Comparison of ENCODE assay signal across 28 mouse cellular contexts in genomic region chr19:14801669-14802068, GRCm38 (mm10).
A peak's percentile ranks its signal among the peaks of the same experiment; 100 is the strongest.
DNase-seq lines count a peak whose midpoint lies in the region; ATAC-seq and TF ChIP-seq lines count a peak whose summit lies in the region.
"Had no signal": no experiment of that assay in that cellular context is flagged by ENCODE, and none has a peak within 500 bp of the region (broad histone marks: within the 10 kb centered on the region; RNA-seq: fewer than 3 reads in every experiment).

No protein-coding gene starts in this region.

- ATAC-seq in heart, embryonic 11.5 days (replicated peaks; ENCODE audit: insufficient number of reproducible peaks, low FRiP score, low TSS enrichment), result peak; percentile 61; the same call in 1 of the 2 replicates
- ATAC-seq in heart, embryonic 14.5 days (ENCODE audit: insufficient number of reproducible peaks, insufficient read depth, low FRiP score, low read depth), result no peak
- no peak for ATAC-seq in midbrain, embryonic 11.5 days (ENCODE audit: low FRiP score)
- no peak for ATAC-seq in stomach, postnatal 0 days (ENCODE audit: low FRiP score, low TSS enrichment)
- ATAC-seq: forebrain, embryonic 14.5 days; forebrain, postnatal 0 days; hindbrain, postnatal 0 days; inflammation-experienced regulatory T-cells, adult 6 months; intestine, embryonic 16.5 days had no signal

- no peaks in the 10 kb centered on the region for H3K36me3 ChIP-seq in heart, embryonic 11.5 days (ENCODE audit: control insufficient read depth, insufficient read depth, low read length)
- H3K36me3 ChIP-seq in heart, embryonic 14.5 days (ENCODE audit: control insufficient read depth, insufficient read depth, low read length), result no peaks in the 10 kb centered on the region
- no peaks in the 10 kb centered on the region for H3K36me3 ChIP-seq in heart, embryonic 10.5 days
- H3K36me3 ChIP-seq in midbrain, embryonic 11.5 days (ENCODE audit: control insufficient read depth, insufficient read depth, low read length), result no peaks in the 10 kb centered on the region
- H3K36me3 ChIP-seq in midbrain, embryonic 10.5 days, result no peaks in the 10 kb centered on the region
- no peaks in the 10 kb centered on the region for H3K36me3 ChIP-seq in stomach, postnatal 0 days (ENCODE audit: control insufficient read depth, insufficient read depth, low read length)
- H3K36me3 ChIP-seq: embryonic facial prominence, embryonic 12.5 days; embryonic facial prominence, embryonic 15.5 days; G1E had no signal

- H3K27ac ChIP-seq in heart, embryonic 11.5 days (ENCODE audit: low read depth, low read length), result no peak overlapping the region
- no peak overlapping the region for H3K27ac ChIP-seq in heart, embryonic 14.5 days (replicated peaks in 1 of 2; ENCODE audit: control insufficient read depth in 1 of 2, insufficient read depth in 1 of 2, low read depth in 2 of 2, low read length in 2 of 2)
- no peak overlapping the region for H3K27ac ChIP-seq in heart, embryonic 10.5 days
- H3K27ac ChIP-seq in midbrain, embryonic 11.5 days (ENCODE audit: low read depth, low read length), result no peak overlapping the region
- no peak overlapping the region for H3K27ac ChIP-seq in midbrain, embryonic 10.5 days (replicated peaks)
- H3K27ac ChIP-seq in stomach, postnatal 0 days (replicated peaks), result no peak overlapping the region
- H3K27ac ChIP-seq: embryonic facial prominence, embryonic 12.5 days; embryonic facial prominence, embryonic 15.5 days; gastrocnemius, adult 2 months; hindbrain, embryonic 14.5 days; hindbrain, postnatal 0 days had no signal

- no peaks in the 10 kb centered on the region for H3K4me1 ChIP-seq in heart, embryonic 11.5 days (ENCODE audit: control insufficient read depth, insufficient read depth, low read length)
- H3K4me1 ChIP-seq in heart, embryonic 14.5 days (ENCODE audit: control insufficient read depth in 2 of 2, insufficient read depth in 2 of 2, low read length in 2 of 2), result peaks cover 2 to 13% of the 10 kb centered on the region in 2 experiments; a peak in 3 of 4 replicates
- H3K4me1 ChIP-seq in heart, embryonic 10.5 days, result peaks cover 13% of the 10 kb centered on the region
- H3K4me1 ChIP-seq in midbrain, embryonic 11.5 days (ENCODE audit: control insufficient read depth, insufficient read depth, low read length), result peaks cover 10% of the 10 kb centered on the region
- peaks cover 33% of the 10 kb centered on the region for H3K4me1 ChIP-seq in midbrain, embryonic 10.5 days
- no peaks in the 10 kb centered on the region for H3K4me1 ChIP-seq in stomach, postnatal 0 days (replicated peaks; ENCODE audit: control insufficient read depth, insufficient read depth)
- H3K4me1 ChIP-seq: embryonic facial prominence, embryonic 15.5 days had no signal

- H3K9ac ChIP-seq in heart, embryonic 11.5 days (ENCODE audit: low read depth, low read length), result no peak overlapping the region
- no peak overlapping the region for H3K9ac ChIP-seq in heart, embryonic 14.5 days (ENCODE audit: low read length)
- H3K9ac ChIP-seq in midbrain, embryonic 11.5 days (ENCODE audit: low read length), result no peak overlapping the region
- H3K9ac ChIP-seq in stomach, postnatal 0 days (ENCODE audit: low read length), result no peak overlapping the region
- H3K9ac ChIP-seq: embryonic facial prominence, embryonic 12.5 days; embryonic facial prominence, embryonic 15.5 days; forebrain, postnatal 0 days; hindbrain, embryonic 14.5 days had no signal

- H3K9me3 ChIP-seq in heart, embryonic 11.5 days (replicated peaks; ENCODE audit: control insufficient read depth, low read length), result no peaks in the 10 kb centered on the region
- H3K9me3 ChIP-seq in heart, embryonic 14.5 days (ENCODE audit: control insufficient read depth, low read length), result no peaks in the 10 kb centered on the region
- no peaks in the 10 kb centered on the region for H3K9me3 ChIP-seq in heart, embryonic 10.5 days
- no peaks in the 10 kb centered on the region for H3K9me3 ChIP-seq in midbrain, embryonic 11.5 days (ENCODE audit: control insufficient read depth, low read length)
- H3K9me3 ChIP-seq in midbrain, embryonic 10.5 days (replicated peaks), result no peaks in the 10 kb centered on the region
- H3K9me3 ChIP-seq in stomach, postnatal 0 days (ENCODE audit: control insufficient read depth, low read length), result no peaks in the 10 kb centered on the region
- H3K9me3 ChIP-seq: embryonic facial prominence, embryonic 12.5 days; embryonic facial prominence, embryonic 15.5 days; G1E had no signal

- no peak for TF ChIP-seq CTCF in stomach, postnatal 0 days (IDR thresholded peaks at IDR 0.05; ENCODE audit: low read depth)

- no peak for TF ChIP-seq EP300 in stomach, postnatal 0 days (optimal IDR thresholded peaks at IDR 0.05)

- WGBS in heart, embryonic 11.5 days (ENCODE audit: insufficient replicate concordance), result 48% methylated on average over 8 of the region's 8 CpGs
- 37% methylated on average over 8 of the region's 8 CpGs for WGBS in heart, embryonic 14.5 days
- WGBS in heart, embryonic 10.5 days, result 55% methylated on average over 8 of the region's 8 CpGs
- WGBS in midbrain, embryonic 11.5 days, result 79% methylated on average over 8 of the region's 8 CpGs
- WGBS in midbrain, embryonic 10.5 days, result 80% methylated on average over 8 of the region's 8 CpGs
- WGBS in stomach, postnatal 0 days, result 83% methylated on average over 8 of the region's 8 CpGs

- H3K4me2 ChIP-seq in heart, embryonic 11.5 days, result no peak overlapping the region
- H3K4me2 ChIP-seq in heart, embryonic 14.5 days (ENCODE audit: low read length), result 0 out of 2 replicates have a peak overlapping the region, but pooled peaks have one; percentile 12
- no peak overlapping the region for H3K4me2 ChIP-seq in midbrain, embryonic 11.5 days
- no peak overlapping the region for H3K4me2 ChIP-seq in stomach, postnatal 0 days (replicated peaks; ENCODE audit: low read depth)
- H3K4me2 ChIP-seq: embryonic facial prominence, embryonic 12.5 days; embryonic facial prominence, embryonic 15.5 days; hindbrain, embryonic 14.5 days had no signal

- no peak for DNase-seq in heart, adult 18-20 months
- DNase-seq in heart, embryonic 10.5 days (ENCODE audit: low spot score), result no peak
- DNase-seq in midbrain, embryonic 11.5 days (ENCODE audit: low spot score, missing footprints), result peak; percentile 78
- no peak for DNase-seq in midbrain, embryonic 10.5 days (ENCODE audit: low spot score)
- no peak for DNase-seq in stomach, postnatal 0 days (ENCODE audit: low spot score)
- DNase-seq: adrenal gland, adult 2 months; adrenal gland, postnatal 14 days; B cell, adult 2 months; cerebellum, adult 11 months; cerebellum, adult 2 months; cerebellum, adult 9-11 months; cerebellum, postnatal 25 days; forebrain, postnatal 0 days; gastrocnemius, adult 2 months; gastrocnemius, postnatal 14 days; heart, postnatal 36 days; kidney, adult 18-20 months had no signal

- no peak overlapping the region for H3K4me3 ChIP-seq in heart, embryonic 11.5 days (ENCODE audit: low read depth, low read length)
- H3K4me3 ChIP-seq in heart, embryonic 14.5 days (ENCODE audit: control insufficient read depth in 1 of 2, insufficient read depth in 1 of 2, low read depth in 1 of 2, low read length in 2 of 2), result no peak overlapping the region
- no peak overlapping the region for H3K4me3 ChIP-seq in heart, embryonic 10.5 days
- no peak overlapping the region for H3K4me3 ChIP-seq in midbrain, embryonic 11.5 days (ENCODE audit: low read depth, low read length)
- no peak overlapping the region for H3K4me3 ChIP-seq in midbrain, embryonic 10.5 days
- H3K4me3 ChIP-seq in stomach, postnatal 0 days (ENCODE audit: low read depth, low read length), result no peak overlapping the region
- H3K4me3 ChIP-seq: embryonic facial prominence, embryonic 12.5 days; embryonic facial prominence, embryonic 15.5 days; gastrocnemius, adult 2 months had no signal

- H3K27me3 ChIP-seq in heart, embryonic 11.5 days (ENCODE audit: control insufficient read depth, insufficient read depth, low read length), result peaks cover 34% of the 10 kb centered on the region
- peaks cover 38% of the 10 kb centered on the region for H3K27me3 ChIP-seq in heart, embryonic 14.5 days (ENCODE audit: control insufficient read depth, insufficient read depth, low read length)
- H3K27me3 ChIP-seq in heart, embryonic 10.5 days (ENCODE audit: insufficient read depth, poor library complexity, severe bottlenecking), result peaks cover 63% of the 10 kb centered on the region
- H3K27me3 ChIP-seq in midbrain, embryonic 11.5 days (ENCODE audit: control insufficient read depth, insufficient read depth, low read length), result peaks cover 2% of the 10 kb centered on the region; the same call in 1 of the 2 replicates
- H3K27me3 ChIP-seq in midbrain, embryonic 10.5 days (ENCODE audit: low read depth, poor library complexity, severe bottlenecking), result peaks cover 64% of the 10 kb centered on the region
- H3K27me3 ChIP-seq in stomach, postnatal 0 days (ENCODE audit: control insufficient read depth, insufficient read depth, low read length), result no peaks in the 10 kb centered on the region
- H3K27me3 ChIP-seq: CH12.LX; embryonic facial prominence, embryonic 12.5 days had no signal
